Mouse (Mus musculus): Measurements from ENCODE around the gene Mgat4a.

Mgat4a gene

GRCm38 (mm10) chr1:37495698-37496321, 45.0 kb downstream of the Mgat4a start:
- in situ Hi-C loops (cut with MseI, MboI), result no loop called here

DNA sequence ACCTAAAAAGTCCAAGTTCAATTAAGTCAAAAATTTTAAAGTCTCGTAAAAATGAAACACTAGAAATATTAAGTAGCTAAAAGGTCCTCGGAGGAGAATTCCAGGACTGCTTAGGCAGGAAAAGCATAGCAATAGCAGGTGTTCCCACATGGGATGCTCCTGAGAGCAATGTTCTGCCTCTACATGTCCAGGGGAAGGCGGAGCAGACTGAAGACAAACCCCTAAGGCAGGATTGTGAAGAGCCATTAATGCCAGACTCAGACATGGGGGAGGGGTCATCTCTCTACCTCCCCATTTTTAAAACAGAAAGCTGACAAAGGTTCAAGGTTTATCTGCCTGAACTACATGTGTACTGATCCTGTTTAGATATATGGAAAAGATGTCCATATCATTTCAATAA, 45.7 kb downstream of the Mgat4a start:
- in situ Hi-C loops (cut with MseI, MboI), result no loop called here

DNA sequence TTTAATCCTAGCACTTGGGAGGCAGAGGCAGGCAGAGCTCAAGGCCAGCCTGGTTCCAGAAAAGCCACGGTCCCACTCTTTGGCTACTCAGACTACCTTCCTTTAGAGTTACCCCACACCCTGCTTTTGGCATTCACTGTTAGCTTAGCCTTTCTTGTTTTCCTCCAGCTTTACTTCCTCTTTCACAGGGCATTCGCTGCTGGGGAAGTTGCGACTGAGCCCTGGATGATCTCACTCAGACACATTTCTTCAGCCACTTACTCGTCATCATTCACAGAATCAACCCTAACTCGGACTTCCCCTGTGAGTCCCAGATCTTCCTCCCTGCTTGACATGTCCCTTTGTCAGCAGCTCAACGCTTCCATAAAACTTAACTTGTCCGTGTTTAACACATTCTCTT, 49.1 kb downstream of the Mgat4a start:
- in situ Hi-C loops (cut with MseI, MboI), result no loop called here

GRCm38 (mm10) chr1:37490691-37491212, 50.1 kb downstream of the Mgat4a start:
- in situ Hi-C loops (cut with MseI, MboI), result no loop called here

- in situ Hi-C loops (cut with MseI, MboI), result no loop called here
Measured at GRCm38 (mm10) chr1:37488531-37488930, 52.3 kb downstream of the Mgat4a start.

- in situ Hi-C loops (cut with MseI, MboI), result no loop called here
Measured at GRCm38 (mm10) chr1:37486994-37487393, 53.8 kb downstream of the Mgat4a start.

DNA sequence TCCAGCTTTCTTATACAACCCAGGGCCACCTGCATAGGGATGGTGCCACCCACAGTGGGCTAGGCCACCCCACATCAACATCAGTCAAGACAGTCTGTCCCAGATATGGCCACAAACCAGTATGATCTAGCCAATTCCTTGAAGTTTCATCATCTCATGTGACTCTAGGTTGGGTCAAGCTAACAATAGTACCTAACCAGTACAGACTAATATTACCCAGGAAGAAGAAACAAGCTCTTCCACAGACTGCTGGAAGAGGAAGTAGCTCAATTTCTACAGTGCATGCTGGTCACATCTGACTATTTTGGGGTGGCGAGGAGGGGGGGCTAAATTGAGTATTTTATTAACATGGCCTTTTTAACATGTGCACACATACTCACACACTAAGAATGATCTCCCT, 54.4 kb downstream of the Mgat4a start:
- in situ Hi-C loops (cut with MseI, MboI), result no loop called here

DNA sequence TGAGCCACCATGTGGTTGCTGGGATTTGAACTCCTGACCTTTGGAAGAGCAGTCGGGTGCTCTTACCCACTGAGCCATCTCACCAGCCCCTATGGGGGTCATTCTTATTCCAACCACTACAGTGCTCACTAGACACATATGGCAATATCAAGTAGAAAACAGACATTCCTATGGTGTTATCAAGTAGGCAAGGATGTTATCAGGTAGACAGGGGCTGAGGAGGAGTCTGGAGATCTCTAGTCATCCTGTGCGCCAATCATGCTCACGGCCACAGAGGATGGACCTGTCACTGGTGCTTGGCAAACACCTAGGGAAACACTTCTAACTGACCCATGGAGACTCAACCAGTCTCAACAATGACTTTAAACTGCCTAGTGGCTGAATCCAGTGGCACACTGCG, 56.2 kb downstream of the Mgat4a start:
- in situ Hi-C loops (cut with MseI, MboI), result no loop called here

DNA sequence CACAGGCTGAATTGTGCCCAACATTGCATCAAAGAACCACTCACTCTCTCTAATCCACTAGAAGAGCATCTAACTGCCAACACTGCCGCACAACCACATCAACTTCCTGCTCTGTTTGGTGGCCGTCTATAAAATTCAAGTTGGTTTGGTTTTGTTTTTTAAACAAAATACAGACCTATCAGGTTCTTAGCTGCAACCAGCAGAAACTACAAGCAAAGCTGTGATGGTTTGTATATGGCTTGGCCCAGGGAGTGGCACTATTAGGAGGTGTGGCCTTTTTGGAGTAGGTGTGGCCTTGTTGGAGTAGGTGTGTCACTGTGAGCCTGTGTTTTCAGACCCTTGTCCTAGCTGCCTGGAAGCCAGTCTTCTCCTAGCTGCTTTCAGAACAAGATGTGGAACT, 59.5 kb downstream of the Mgat4a start:
- in situ Hi-C loops (cut with MseI, MboI), result no loop called here

DNA sequence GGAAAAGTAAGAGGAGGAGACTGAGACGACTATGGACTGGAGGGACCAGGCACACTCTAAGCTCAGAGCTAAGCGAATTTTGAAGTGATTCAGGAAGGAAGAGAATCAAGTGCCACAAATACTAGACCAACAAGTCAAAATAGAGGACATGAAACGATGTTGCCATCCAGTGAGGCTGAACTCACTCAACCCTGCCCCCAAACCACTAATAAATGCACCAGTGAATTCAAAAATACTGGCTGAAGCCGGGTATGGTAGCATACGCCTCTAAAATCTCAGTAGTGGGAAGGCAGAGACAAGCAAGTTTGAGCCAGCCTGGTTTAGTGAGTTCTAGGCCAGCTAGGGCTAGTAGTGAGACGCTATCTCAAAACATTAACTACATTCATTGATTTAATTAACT, 60.1 kb downstream of the Mgat4a start:
- in situ Hi-C loops (cut with MseI, MboI), result no loop called here

GRCm38 (mm10) chr1:37479759-37480158, 61.1 kb downstream of the Mgat4a start:
- in situ Hi-C loops (cut with MseI, MboI), result loop anchor here (10.0 kb wide), 1 partner anchor 155 kb away; no protein-coding TSS in a partner anchor

GRCm38 (mm10) chr1:37479074-37479473, 61.7 kb downstream of the Mgat4a start:
- in situ Hi-C loops (cut with MseI, MboI), result loop anchor here (10.0 kb wide), 1 partner anchor 156 kb away; no protein-coding TSS in a partner anchor

GRCm38 (mm10) chr1:37478416-37478815, 62.4 kb downstream of the Mgat4a start:
- in situ Hi-C loops (cut with MseI, MboI), result loop anchor here (10.0 kb wide), 1 partner anchor 156 kb away; no protein-coding TSS in a partner anchor

DNA sequence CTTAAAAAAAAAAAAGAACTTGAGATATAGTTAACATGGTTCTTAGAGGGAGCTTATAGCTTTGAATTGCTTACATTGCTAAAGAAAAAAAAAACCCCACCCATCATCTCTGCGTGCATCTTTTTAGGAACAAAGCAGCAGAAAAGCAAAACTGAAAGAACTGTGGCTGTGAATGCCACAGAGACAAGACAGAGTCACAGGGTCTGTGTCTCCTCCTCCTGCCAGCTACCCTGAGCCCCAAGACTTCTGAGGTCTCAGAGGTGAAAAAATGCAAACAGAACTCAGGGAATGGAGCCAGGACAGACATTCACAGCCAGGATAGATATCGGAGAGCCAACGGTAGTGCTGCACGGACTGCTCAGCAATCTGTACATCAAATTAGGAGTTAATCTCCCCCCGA, 62.9 kb downstream of the Mgat4a start:
- in situ Hi-C loops (cut with MseI, MboI), result loop anchor here (10.0 kb wide), 1 partner anchor 157 kb away; no protein-coding TSS in a partner anchor

GRCm38 (mm10) chr1:37477250-37477649, 63.6 kb downstream of the Mgat4a start:
- in situ Hi-C loops (cut with MseI, MboI), result loop anchor here (10.0 kb wide), 1 partner anchor 158 kb away; no protein-coding TSS in a partner anchor

DNA sequence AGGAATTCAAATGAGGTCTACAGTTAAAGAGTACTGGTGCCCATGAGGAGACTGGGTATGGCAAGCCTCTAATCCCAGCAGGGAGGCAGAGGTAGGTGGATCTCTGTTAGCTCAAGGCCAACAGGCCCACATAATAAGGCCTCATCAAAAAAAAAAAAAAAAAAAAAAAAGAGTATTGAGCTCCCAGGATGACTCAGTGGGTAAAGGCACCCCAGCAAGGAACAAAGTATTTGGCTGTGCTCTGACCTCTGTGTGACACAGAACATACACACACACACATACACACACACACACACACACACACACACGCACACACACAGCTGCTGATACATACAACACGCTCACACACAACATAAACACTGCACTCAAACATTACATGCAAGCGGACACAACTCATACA, 65.5 kb downstream of the Mgat4a start:
- in situ Hi-C loops (cut with MseI, MboI), result loop anchor here (10.0 kb wide), 1 partner anchor 159 kb away; no protein-coding TSS in a partner anchor

- in situ Hi-C loops (cut with MseI, MboI), result loop anchor here (10.0 kb wide), 1 partner anchor 160 kb away; no protein-coding TSS in a partner anchor
Measured at GRCm38 (mm10) chr1:37474634-37475190, 66.1 kb downstream of the Mgat4a start.

DNA sequence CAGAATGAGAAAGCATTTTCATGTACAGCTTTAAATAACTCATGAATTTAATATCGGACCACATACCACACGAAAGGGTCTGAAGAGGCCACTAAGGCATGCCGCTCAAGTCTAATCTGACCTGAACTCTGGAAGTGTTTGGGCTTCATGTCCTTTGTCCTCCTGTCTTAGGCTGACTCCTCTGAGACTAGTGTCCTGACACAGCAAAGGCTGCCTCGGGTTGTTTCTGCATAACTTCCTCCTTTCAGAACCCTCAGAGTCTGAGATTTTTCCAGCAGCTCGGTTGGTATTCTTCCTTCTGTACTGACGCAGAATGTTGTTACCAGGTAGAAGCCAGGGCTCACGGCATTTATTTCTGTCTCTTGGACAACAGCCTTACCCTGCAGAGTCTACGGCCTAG, 66.8 kb downstream of the Mgat4a start:
- in situ Hi-C loops (cut with MseI, MboI), result loop anchor here (10.0 kb wide), 1 partner anchor 161 kb away; no protein-coding TSS in a partner anchor

DNA sequence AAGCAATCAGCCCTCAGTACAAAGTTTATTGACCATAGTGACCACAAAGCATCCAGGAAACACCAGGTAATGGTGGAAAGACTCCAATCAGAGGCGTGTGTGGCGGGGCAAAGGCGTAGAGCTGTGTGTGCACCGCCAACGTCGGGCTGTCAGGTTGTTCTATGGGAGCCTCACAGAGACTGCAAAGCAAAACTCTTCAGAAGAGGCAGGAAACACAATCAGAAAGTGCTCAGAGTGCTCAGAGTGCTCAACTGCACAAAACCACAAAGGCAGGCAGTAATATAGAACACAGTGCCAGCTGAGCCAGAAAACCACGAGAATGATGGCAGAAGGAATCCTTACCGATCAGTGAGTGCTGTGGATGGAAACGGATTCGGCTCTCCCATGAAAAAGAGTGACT, 67.6 kb downstream of the Mgat4a start:
- in situ Hi-C loops (cut with MseI, MboI), result loop anchor here (10.0 kb wide), 1 partner anchor 162 kb away; no protein-coding TSS in a partner anchor

- in situ Hi-C loops (cut with MseI, MboI), result loop anchor here (10.0 kb wide), 1 partner anchor 163 kb away; no protein-coding TSS in a partner anchor
Measured at GRCm38 (mm10) chr1:37471179-37472148, 69.4 kb downstream of the Mgat4a start.

GRCm38 (mm10) chr1:37469007-37469406, 71.8 kb downstream of the Mgat4a start:
- in situ Hi-C loops (cut with MseI, MboI), result no loop called here

- in situ Hi-C loops (cut with MseI, MboI), result no loop called here
Measured at GRCm38 (mm10) chr1:37467806-37468205, 73.0 kb downstream of the Mgat4a start.
